Mouse (Mus musculus): ENCODE data around the gene Lbhd2. TPM values are rescaled to one million over a fixed set of nuclear protein-coding genes. Genes with fewer than 3 reads are reported as not detected.

Lbhd2 gene
- total RNA-seq, 2 experiments from 2014 or later = 1.2 TPM; not detected in 1

- DNase-seq = no peak
Measured at GRCm38 (mm10) chr12:111448931-111449705, 42.5 kb downstream of the Lbhd2 start.

GRCm38 (mm10) chr12:111450359-111450758 is 43.8 kb downstream of the Lbhd2 start:
- no peak for DNase-seq

GRCm38 (mm10) chr12:111451561-111451960 is 45.0 kb downstream of the Lbhd2 start:
- no peak for DNase-seq

- no peak for DNase-seq
Measured at GRCm38 (mm10) chr12:111454021-111454420, 47.4 kb downstream of the Lbhd2 start.

GRCm38 (mm10) chr12:111454543-111455280 is 48.1 kb downstream of the Lbhd2 start:
- DNase-seq = no peak

GRCm38 (mm10) chr12:111455311-111455846 is 48.8 kb downstream of the Lbhd2 start:
- no peak for DNase-seq

- DNase-seq = no peak
Measured at GRCm38 (mm10) chr12:111455860-111456259, 49.3 kb downstream of the Lbhd2 start.

GRCm38 (mm10) chr12:111457742-111458141 is 51.1 kb downstream of the Lbhd2 start:
- no peak for DNase-seq

Other genes starting within 250 kb of the Lbhd2 start
- gene Traf3, start 240.4 kb upstream of the Lbhd2 start, total RNA-seq (2021) = 10 to 100 TPM; 71.9 to 86.6 TPM
- not detected for gene 4930595D18Rik, start 222.3 kb upstream of the Lbhd2 start, total RNA-seq (2021)
- 1 to 10 TPM; 2.8 to 4.7 TPM for gene Amn, start 135.7 kb upstream of the Lbhd2 start, total RNA-seq (2021)
- gene Cdc42bpb, start 29.1 kb upstream of the Lbhd2 start, total RNA-seq (2021) = 100 to 1,000 TPM; 112 to 115 TPM
- 1 to 10 TPM; 3.3 to 5.5 TPM for gene Exoc3l4, start 10.2 kb downstream of the Lbhd2 start, total RNA-seq (2021)
- 1 to 10 TPM in 1 of 2 experiments, under 1 TPM in 1; 0.40 to 1.0 TPM for gene Tnfaip2, start 35.7 kb downstream of the Lbhd2 start, total RNA-seq (2021)
- gene Gm266, start 79.0 kb downstream of the Lbhd2 start, total RNA-seq (2021) = 1 to 10 TPM; 5.5 to 7.8 TPM
- gene Eif5, start 131.2 kb downstream of the Lbhd2 start, total RNA-seq (2021) = 100 to 1,000 TPM; 230 to 261 TPM
- gene Mark3, start 167.7 kb downstream of the Lbhd2 start, total RNA-seq (2021) = 100 to 1,000 TPM; 106 to 122 TPM

All from layer of hippocampus, postnatal 36 days (tissue).